Mouse (Mus musculus): ENCODE results near the gene Kdm6a. TPM values are rescaled to one million over a fixed set of nuclear protein-coding genes. Genes with fewer than 3 reads are reported as not detected.

Gene Kdm6a
- 9.9 and 11.5 TPM in 2 replicates for polyA plus RNA-seq (2012; rRNA removed)

- H3K4me3 ChIP-seq (replicated peaks; ENCODE audit: extremely low read depth, low read depth, low read length), result peak within 1 kb of the TSS; percentile 97
- no peaks in the 10 kb centered on the region; the same call in 1 of the 2 replicates for H3K4me1 ChIP-seq (ENCODE audit: control insufficient read depth, insufficient read depth, low read length)
- TF ChIP-seq CTCF (IDR thresholded peaks at IDR 0.05; ENCODE audit: insufficient read depth, low read length), result no peak
- TF ChIP-seq POLR2A (IDR thresholded peaks at IDR 0.05; ENCODE audit: borderline replicate concordance, extremely low read depth, low read depth, low read length), result peak; percentile 69; the same call in 1 of the 2 replicates
- peak; percentile 93 for DNase-seq
- under 1% methylated on average over 50 of the region's 50 CpGs for WGBS
Observed at GRCm38 (mm10) chrX:18162192-18162857, at the start of gene Kdm6a. Kdm6a (plus strand) TSS chrX:18162575.

GRCm38 (mm10) chrX:18145557-18145956, 16.8 kb upstream of the Kdm6a start, which contains the start of gene Dusp21:
Dusp21 (plus strand) TSS chrX:18145857.
- Histone ChIP-seq H3K4me1 (ENCODE audit: control insufficient read depth, insufficient read depth, low read length) (no peaks in the 10 kb centered on the region), H3K4me3 (replicated peaks; ENCODE audit: extremely low read depth, low read depth, low read length) (no peak within 1 kb of the TSS)
- TF ChIP-seq POLR2A (IDR thresholded peaks at IDR 0.05; ENCODE audit: borderline replicate concordance, extremely low read depth, low read depth, low read length) (no peak), CTCF (IDR thresholded peaks at IDR 0.05; ENCODE audit: insufficient read depth, low read length) (no peak)
- DNase-seq, result no peak
- 96% methylated on average over 1 of the region's 1 CpGs for WGBS

- TF ChIP-seq POLR2A (IDR thresholded peaks at IDR 0.05; ENCODE audit: borderline replicate concordance, extremely low read depth, low read depth, low read length) (no peak), CTCF (IDR thresholded peaks at IDR 0.05; ENCODE audit: insufficient read depth, low read length) (no peak)
- 61% methylated on average over 4 of the region's 4 CpGs for WGBS
- Histone ChIP-seq H3K4me1 (ENCODE audit: control insufficient read depth, insufficient read depth, low read length) (no peaks in the 10 kb centered on the region), H3K4me3 (replicated peaks; ENCODE audit: extremely low read depth, low read depth, low read length) (no peak overlapping the region)
- DNase-seq, result no peak
Observed at GRCm38 (mm10) chrX:18160734-18161442, 1.5 kb upstream of the Kdm6a start.

GRCm38 (mm10) chrX:18161796-18162191, 581 bp upstream of the Kdm6a start:
- Histone ChIP-seq H3K4me3 (replicated peaks; ENCODE audit: extremely low read depth, low read depth, low read length) (peak overlapping the region; percentile 88), H3K4me1 (ENCODE audit: control insufficient read depth, insufficient read depth, low read length) (no peaks in the 10 kb centered on the region)
- no peak for DNase-seq
- TF ChIP-seq CTCF (IDR thresholded peaks at IDR 0.05; ENCODE audit: insufficient read depth, low read length) (no peak), POLR2A (IDR thresholded peaks at IDR 0.05; ENCODE audit: borderline replicate concordance, extremely low read depth, low read depth, low read length) (no peak)
- WGBS, result under 1% methylated on average over 28 of the region's 28 CpGs

DNA sequence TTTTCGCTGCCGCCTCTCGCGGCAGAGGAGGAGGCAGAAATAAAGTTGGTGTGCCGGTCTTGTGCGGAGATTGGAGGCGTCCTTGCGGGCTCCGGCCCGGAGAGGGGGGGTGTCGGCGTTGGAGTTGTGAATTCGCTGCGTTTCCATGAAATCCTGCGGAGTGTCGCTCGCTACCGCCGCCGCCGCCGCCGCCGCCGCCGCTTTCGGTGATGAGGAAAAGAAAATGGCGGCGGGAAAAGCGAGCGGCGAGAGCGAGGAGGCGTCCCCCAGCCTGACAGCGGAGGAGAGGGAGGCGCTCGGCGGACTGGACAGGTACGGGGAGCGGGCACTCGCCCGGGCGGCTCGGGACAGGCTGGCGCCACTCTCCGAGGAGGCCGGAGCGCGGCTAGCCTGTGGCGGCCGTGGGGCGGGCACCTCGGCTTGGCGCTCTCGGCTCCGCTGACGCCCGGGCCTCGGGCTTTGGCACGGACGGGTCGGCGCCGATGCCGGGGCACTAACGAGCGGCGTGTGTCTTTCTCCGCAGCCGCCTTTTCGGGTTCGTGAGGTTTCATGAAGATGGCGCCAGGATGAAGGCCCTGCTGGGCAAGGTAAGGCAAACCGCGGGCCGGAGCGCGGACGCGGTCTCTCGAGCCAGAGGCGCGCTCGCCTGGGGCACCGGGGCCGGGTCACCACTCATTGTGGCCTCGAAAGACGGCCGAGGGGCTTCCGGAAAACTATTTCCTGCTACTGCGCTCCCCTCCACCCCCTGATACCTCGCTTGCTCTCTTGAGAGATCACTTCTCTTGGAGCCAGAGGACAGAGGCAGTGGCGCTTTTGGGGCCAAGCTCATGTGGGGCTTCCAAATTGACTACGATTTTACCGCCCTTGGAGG, 721 bp downstream of the Kdm6a start:
- DNase-seq, result peak; percentile 48
- H3K4me3 ChIP-seq (replicated peaks; ENCODE audit: extremely low read depth, low read depth, low read length), result peak overlapping the region; percentile 97
- TF ChIP-seq CTCF (IDR thresholded peaks at IDR 0.05; ENCODE audit: insufficient read depth, low read length) (no peak), POLR2A (IDR thresholded peaks at IDR 0.05; ENCODE audit: borderline replicate concordance, extremely low read depth, low read depth, low read length) (no peak)

GRCm38 (mm10) chrX:18163917-18164624, 1.7 kb downstream of the Kdm6a start:
- Histone ChIP-seq H3K4me1 (ENCODE audit: control insufficient read depth, insufficient read depth, low read length) (no peaks in the 10 kb centered on the region; the same call in 1 of the 2 replicates), H3K4me3 (replicated peaks; ENCODE audit: extremely low read depth, low read depth, low read length) (peak overlapping the region; percentile 97)
- 3% methylated on average over 10 of the region's 10 CpGs for WGBS
- no peak for TF ChIP-seq POLR2A (IDR thresholded peaks at IDR 0.05; ENCODE audit: borderline replicate concordance, extremely low read depth, low read depth, low read length)
- no peak for TF ChIP-seq CTCF (IDR thresholded peaks at IDR 0.05; ENCODE audit: insufficient read depth, low read length)
- no peak for DNase-seq

More for the DNA sequence above, 721 bp downstream of the Kdm6a start:
- no peaks in the 10 kb centered on the region; the same call in 1 of the 2 replicates for H3K4me1 ChIP-seq (ENCODE audit: control insufficient read depth, insufficient read depth, low read length)
- WGBS, result under 1% methylated on average over 93 of the region's 95 CpGs

DNA sequence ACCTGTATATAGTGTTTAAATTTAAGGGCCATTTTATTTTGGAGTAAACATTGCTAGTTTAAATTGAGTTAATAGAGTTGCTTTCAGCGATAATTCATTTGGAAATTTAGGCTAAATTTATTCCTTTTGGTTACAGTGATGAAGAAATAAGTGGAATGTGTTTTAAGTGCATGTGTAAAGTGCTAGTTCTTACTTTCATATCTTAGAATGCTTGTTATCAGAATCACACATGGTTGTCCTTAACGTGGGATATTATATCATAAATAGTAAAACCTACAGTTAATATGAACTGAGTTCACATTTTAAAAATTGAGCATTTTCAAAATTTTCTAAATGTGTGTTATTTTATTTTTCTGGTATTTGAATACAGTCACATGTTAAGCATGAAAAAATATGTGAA, 2.7 kb downstream of the Kdm6a start:
- H3K4me1 ChIP-seq (ENCODE audit: control insufficient read depth, insufficient read depth, low read length), result no peaks in the 10 kb centered on the region; the same call in 1 of the 2 replicates
- TF ChIP-seq CTCF (IDR thresholded peaks at IDR 0.05; ENCODE audit: insufficient read depth, low read length), result no peak
- no peak for TF ChIP-seq POLR2A (IDR thresholded peaks at IDR 0.05; ENCODE audit: borderline replicate concordance, extremely low read depth, low read depth, low read length)
- DNase-seq, result no peak
- H3K4me3 ChIP-seq (replicated peaks; ENCODE audit: extremely low read depth, low read depth, low read length), result no peak overlapping the region
- WGBS, result 33% methylated on average over 2 of the region's 2 CpGs

DNA sequence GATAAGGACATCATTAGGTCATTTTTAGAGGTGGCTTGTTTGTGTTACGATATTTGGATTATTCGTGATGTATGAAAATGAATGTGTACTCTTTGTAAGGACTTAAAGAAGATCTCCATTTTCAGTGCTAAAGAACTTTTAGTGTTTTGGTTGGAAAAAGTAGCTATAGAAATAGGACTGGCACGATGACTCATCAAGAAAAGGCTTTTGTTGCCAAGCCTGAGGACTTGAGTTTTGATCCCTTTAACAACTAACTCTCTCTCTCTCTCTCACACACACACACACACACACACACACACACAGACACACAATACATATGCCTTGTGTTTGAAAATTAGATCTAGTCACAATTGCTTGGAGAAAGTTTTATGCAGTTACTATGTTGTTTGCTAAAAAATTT, 4.6 kb downstream of the Kdm6a start:
- DNase-seq, result no peak
- Histone ChIP-seq H3K4me3 (replicated peaks; ENCODE audit: extremely low read depth, low read depth, low read length) (no peak overlapping the region), H3K4me1 (ENCODE audit: control insufficient read depth, insufficient read depth, low read length) (no peaks in the 10 kb centered on the region; the same call in 1 of the 2 replicates)
- WGBS, result 39% methylated on average over 3 of the region's 3 CpGs
- no peak for TF ChIP-seq POLR2A (IDR thresholded peaks at IDR 0.05; ENCODE audit: borderline replicate concordance, extremely low read depth, low read depth, low read length)
- TF ChIP-seq CTCF (IDR thresholded peaks at IDR 0.05; ENCODE audit: insufficient read depth, low read length), result no peak

Measured in lung, adult 2 months (tissue).